Mouse (Mus musculus) G1E (cell line): Measurements from ENCODE around the gene Actn1.

Source experiments
- CTCF ChIP-seq: IDR thresholded peaks from 2 replicates; pipeline ENCODE4 v1.5.1; 2012; ENCODE audit warnings: low read depth, low read length, inconsistent platforms, mixed read lengths
- GATA1 ChIP-seq: IDR thresholded peaks from 2 replicates; pipeline ENCODE4 v1.6.1; 2012; ENCODE audit warnings: borderline replicate concordance, low read length, inconsistent platforms, mixed read lengths
- POLR2AphosphoS5 ChIP-seq: IDR thresholded peaks from 2 replicates; pipeline ENCODE4 v1.6.1; 2012; ENCODE audit warnings: low read depth, low read length, inconsistent platforms; ENCODE audit not compliant: insufficient replicate concordance

- TF ChIP-seq CTCF (no peak), GATA1 (no peak), POLR2AphosphoS5 (no peak)
Observed at GRCm38 (mm10) chr12:80137744-80138143, 122.4 kb downstream of the Actn1 start.
